Mouse (Mus musculus): ENCODE results near the gene Plpp3.
"Not testable (repeated sequence)": the region's sequence is repeated elsewhere in the genome, so short reads cannot be mapped to it uniquely, and the experiment has no call there.

The Plpp3 gene

DNA sequence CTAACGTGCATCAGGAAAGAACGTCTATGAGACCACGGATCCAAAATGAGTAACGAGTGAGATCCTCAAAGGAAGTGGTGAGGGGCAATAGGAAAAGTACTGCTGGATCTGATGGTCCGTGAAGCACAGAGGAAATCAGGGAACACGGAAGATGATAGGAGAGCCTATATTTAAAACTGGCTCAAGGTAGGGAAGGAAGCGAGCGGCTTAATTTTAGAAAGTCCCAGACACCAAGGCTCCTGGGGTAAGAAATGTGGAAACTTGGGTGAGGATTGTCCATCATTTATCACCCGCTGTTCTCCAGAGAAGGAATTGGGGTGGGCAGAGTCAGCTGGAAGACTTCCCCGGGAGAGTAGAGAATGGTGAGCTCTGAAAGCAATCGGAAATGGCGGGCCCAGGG is 105.2 kb downstream of the Plpp3 start:
- no peak for DNase-seq

DNA sequence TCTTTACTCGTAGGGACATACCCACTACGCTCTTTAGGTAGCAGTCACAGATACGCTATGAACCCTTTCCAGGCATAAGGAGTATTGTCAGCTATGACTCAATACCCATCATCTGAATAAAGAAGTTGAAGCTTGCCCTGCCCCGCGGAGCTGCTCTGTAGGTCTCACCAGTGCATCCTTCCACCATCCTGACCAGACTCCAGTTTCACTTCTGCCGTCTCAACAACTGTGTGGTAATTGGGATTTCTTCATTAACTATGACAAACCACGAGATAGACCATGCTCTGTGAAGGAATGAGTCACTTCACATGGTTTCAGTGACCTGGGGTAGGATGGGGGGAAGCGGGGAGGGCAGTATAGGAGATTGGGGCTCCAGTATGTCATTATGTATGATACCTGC is 106.5 kb downstream of the Plpp3 start:
- peak in 1 of 2 experiments; percentile 19 for DNase-seq

DNA sequence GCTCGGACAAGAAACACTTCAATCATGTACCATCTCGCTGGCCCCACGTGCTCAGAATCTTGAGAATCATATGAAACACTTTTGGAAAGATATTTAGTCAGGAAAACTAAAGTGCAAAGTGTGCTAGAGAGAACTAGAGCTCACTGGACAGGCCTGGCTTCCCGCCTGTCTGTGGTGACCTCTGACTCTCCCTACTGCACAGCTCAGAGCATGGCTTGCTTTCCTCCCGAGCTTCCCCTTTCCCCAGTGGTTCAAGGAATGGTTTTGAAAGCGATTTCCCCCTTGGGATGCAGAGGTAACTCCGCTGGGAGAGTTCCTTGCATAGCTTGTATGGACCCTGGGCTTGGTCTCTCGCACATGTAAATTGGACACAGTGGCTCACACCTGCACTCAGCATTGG is 107.9 kb downstream of the Plpp3 start:
- DNase-seq, result no peak

DNA sequence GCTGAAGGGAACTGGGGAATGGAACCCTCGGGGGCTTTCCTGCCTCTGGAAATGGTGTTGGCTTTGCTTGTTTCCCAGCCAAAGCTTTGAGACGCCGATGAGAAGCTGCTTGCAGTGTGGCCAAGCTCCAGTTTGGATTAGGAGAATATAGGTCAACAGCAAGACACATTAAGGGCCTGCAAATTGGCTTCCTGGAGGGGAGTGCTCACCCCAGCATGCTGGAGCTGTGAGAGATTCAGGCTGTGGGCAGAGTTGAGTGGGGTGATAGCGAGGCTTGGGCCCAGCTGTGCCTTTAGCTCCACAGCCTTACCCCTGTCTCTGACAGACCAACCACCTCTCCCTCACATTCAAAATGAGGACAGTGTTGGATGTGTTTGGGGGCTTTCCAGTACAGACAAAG is 108.5 kb downstream of the Plpp3 start:
- peak; percentile 26 to 84 for DNase-seq

DNA sequence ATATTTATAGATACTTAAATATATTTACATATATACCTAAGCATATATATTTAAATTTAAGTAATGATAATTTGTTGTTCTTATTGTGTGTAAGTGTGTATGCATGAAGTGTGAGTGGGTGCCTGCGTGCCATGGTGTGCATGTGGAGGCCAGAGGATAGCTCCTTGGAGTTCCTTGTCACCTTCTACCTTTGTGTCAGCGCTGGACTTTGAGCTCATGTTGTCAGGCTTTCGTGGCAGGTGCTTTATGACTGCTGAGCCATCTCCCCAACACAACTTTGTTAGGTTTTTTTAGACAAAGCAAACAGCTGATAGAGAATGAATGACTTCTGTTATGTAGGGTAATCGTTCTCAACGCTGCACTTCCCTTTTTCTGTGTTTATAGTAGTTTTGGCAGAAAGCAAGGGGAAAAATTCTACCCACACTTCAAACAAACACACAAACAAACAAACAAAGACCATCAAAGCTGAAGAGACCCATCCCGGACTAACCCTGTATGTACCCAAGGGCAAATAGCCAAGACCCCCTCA is 111.1 kb downstream of the Plpp3 start:
- DNase-seq, result no peak

DNA sequence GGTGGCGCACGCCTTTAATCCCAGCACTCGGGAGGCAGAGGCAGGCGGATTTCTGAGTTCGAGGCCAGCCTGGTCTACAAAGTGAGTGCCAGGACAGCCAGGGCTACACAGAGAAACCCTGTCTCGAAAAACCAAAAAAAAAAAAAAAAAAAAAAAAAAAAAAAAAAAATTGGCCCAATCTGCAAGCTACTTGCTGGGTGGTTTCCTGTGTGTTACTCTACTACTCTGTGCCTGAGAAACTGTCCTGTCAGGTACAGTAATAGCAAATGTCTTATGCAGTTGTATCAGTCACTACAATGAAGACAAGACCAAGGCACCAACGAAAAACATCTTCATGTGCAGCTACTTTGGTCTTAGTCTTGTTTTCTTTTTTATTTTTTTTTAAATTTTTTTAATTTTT is 112.3 kb downstream of the Plpp3 start:
- DNase-seq, result not testable (repeated sequence)

DNA sequence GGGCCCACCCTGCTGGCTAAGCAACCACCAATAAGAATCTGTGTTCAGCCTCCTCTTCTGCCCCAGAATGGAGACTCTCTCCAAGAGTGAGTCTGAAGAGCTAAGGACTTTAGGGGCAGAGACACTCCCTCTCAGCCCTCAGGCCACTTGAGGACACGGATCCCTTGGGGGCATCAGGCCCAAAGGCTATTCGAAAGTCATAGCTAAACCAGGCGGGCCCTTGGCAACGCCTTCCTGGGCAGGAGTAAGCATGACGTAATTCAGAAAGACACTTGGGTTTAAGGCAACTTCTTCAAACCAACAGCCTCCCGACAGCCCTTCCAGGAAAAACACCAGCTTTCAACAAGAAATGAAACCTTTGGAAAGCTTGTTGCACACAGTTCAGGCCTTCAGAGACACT is 114.0 kb downstream of the Plpp3 start:
- DNase-seq, result peak in 1 of 2 experiments; percentile 36

DNA sequence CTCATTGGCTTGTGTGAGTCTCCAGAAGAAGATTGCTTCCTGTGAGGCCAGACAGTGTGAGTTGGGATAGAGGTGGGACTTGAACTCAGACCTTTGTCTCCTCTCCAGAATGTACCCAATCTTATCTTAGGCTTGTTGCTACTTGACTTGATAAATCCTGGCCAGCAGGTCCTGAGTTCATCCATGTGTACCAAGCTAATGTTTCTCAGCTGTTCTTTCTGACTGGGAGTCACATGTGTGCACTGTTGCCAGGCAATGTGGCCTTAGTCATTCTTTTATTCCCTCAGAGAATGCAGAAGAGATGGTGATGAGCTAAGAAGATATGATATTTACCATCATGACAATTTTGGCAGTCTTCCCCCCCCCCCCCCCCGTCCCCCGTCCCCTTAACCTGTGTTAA is 115.9 kb downstream of the Plpp3 start:
- no peak for DNase-seq

DNA sequence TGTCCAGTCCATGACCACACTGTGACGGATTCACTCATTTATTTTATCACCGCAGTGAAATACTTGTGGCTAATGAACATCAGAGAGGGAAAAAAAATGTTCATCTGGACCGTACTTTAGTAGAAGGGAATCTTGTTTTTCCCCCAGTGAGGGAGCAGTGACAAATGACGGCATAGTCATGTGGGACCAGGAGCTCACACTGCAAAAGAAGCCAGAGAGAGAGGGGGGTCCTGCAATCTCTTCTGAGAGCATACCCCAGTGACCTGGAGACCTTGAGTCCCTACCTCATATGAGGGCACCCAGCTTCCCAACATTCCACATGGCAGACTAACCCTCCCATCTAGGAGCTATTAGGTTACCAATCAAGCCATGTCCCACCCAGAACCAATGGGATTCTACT is 116.3 kb downstream of the Plpp3 start:
- DNase-seq, result no peak

DNA sequence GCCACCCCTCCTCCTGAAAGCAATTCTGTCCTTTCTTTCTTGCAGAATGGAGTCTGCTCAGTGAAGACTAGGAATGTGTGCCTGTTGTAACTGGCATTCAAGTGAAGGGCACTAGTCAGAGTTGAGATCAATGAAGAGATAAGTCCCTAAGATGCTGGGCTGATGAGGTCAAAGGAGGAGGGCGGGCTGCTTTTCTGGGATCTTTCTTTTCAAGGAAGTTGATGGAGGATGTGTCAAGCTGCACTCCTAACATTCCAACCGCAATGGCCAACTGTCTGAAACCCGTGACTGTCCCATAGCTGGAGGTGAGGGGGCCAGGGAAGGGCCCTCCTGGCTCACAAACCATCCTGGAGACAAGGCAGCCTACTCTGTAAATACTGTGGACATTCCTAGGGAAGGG is 118.5 kb downstream of the Plpp3 start:
- no peak for DNase-seq

DNA sequence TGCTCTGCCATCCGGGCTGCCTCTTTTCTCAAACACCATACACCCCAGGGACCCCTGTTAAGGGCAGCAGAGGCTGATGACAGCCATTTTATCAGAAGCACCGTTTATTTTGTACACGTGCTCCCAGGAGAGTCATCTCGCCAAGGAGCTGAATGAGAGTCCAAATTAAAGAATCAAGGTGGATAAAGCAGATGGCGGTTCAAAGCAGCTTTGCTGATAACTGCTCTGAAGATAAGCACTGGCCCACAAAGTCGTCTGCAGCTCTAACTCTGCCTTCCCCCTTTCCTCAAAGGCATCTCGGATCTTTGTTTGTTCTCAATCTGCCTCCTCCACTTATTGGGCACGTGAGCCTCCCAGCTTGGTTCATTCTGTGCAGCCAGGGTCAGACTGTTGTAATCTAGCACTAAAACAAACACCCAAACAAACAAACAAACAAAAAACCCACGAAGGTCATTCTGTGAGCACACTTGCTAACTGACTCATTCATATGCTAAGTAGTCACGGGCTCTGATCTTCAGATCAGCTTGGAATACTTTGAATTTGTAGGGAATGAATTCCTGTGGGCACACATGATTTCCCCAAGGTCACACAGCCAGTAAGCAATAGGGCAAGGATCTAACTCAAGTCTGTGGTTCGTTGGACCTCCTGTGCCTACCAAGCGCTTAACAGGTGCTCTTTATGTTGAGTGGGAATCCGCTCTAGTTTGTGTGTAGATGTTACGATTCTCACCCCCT is 119.1 kb downstream of the Plpp3 start:
- no peak for DNase-seq

DNA sequence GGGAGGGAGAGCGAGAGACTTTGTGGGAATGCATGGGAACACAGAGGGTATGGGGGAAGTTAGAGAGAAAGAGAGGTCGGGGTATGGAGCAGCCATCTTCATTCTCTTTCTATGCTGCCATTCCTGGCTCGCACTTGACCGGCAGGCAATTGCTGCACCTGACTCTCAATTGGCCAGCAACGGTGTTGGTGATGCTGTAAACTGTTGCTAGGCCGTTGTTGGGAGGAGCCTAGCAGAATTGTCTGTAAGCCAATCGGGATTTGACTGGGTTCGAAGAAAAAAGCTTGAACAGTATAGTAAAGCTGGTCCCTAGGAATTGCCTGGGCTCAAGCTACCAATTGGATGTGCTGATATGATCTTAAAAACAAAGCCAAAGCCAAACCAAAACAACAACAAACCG is 121.0 kb downstream of the Plpp3 start:
- DNase-seq, result no peak

DNA sequence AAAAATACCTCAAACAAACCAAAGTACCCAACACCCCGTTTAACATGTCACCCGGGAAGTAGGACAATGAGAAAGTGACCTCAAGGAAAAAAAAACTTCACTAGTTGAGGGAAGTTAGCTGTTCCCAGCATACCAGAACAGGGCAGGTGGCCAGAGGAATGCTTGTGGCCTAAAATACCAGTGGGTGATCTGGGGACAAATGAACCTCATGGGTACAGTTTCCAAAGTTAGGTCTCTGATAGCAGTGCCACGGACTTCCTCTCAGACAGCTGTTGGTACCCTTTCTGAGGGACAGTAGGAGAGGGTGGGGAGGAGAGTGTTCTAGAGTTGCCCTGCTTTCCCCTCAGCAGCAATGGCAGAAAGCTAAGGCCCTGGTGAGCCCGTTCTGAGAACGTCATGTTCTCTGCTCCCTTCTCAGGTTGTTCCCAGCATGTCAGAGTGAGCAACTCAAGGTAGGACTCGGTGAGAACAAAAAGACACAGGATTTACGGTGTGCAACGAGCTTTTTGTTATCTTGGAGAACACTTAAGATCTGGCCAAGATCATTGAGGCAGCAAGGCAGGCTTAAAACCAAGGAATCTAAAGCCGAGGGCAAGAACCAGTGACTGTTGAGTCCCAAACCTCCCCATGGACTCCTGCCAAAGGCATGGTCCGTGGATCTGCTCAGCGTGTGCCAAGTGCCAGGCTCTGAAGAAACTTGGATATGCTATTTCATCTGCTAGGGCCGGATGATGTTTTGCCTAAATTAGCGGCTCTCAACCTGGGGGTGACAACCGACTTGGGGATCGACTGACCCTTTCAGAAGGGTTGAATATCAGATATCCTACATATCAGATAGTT is 121.6 kb downstream of the Plpp3 start:
- DNase-seq, result peak in 1 of 2 experiments; percentile 35

DNA sequence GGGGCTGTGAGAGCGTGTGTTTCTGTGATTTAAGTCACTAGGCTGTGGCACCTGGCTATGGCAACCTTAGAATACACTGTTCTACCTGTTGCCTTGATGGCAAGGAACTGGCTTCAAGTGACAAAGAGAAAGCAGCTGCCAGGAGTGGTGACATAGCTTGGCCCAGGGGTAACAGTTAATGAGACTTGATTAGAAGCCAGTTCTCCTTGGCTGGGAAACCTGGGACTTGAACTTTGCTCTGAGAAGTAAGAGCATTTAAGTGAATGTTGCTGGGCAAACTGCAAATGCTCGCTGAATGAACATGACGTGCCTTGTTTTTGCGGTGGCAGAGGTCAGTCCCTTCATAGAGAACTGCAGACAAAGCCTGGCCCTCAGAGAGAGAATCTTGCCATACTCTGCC is 122.7 kb downstream of the Plpp3 start:
- no peak for DNase-seq

DNA sequence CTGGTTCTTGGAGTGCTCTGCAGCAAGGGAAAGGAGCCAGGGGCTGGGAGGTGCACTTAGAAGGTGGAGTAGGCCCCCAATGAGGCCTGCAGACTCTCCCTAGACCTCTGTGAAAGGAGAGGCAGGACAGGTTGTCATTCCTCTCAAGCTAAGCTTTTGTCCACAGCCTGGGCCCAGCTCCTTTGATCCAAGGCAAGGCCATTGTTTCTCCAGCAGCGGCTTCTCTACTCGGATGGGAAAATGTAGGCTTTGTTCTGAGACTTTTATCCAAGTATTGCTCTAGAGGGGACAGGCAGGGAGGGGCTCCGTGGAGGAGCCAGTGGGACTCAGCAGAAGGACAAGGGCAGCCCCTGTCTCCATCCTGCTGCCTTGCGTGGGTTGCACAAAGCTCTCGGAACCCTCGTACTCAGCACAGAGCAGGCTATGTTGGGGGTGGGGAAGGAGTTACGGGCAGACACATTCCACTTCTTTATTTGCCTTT is 124.6 kb downstream of the Plpp3 start:
- DNase-seq, result no peak
